Mouse (Mus musculus) hematopoietic stem cell, adult 5-6 weeks (primary cell): Measurements from ENCODE around the gene Tdpoz2. TPM values are rescaled to one million over a fixed set of nuclear protein-coding genes. Genes with fewer than 3 reads are reported as not detected.
"Not testable (repeated sequence)": the region's sequence is repeated elsewhere in the genome, so short reads cannot be mapped to it uniquely, and the experiment has no call there.

ENCODE experiments used
- ATAC-seq, 2 experiments: fragments of 125-278 bp in 1 of 2; replicated peaks in 1 of 2; 2 replicates each; pipeline ENCODE4 v1.8.0; 2016 to 2017; ENCODE audit warnings: inconsistent platforms in 2 of 2, mild to moderate bottlenecking in 2 of 2, moderate number of reproducible peaks in 2 of 2, low read depth in 1 of 2, moderate TSS enrichment in 1 of 2; ENCODE audit not compliant: low FRiP score in 2 of 2, poor library complexity in 2 of 2, severe bottlenecking in 2 of 2, insufficient read depth in 1 of 2, low TSS enrichment in 1 of 2
- total RNA-seq: library from RNA; stranded (forward); fragments of 172-1452, 232-1000 nt; gene quantifications from 2 replicates; pipeline ENCODE4 v1.2.3, GENCODE M21; 2017

Tdpoz2 gene
- not detected in 2 replicates for total RNA-seq

DNA sequence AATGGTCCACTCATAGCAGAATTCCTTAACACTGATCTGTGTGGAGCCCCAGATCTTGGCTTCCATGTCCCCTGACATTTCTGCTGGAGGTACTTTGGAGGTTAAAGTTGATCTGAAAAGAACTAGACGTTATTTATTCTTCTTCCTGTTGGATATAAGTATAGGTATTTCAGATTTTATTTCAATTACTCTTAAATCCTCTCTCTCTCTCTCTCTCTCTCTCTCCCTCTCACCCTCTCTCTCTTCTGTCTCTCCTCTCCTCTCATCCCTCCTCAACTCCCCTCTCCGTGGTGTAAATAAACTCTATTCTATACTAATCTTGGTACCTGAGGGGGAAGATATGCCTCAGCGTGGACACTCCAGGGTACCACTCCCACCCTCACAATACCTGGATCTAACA is at the start of gene Tdpoz2:
Tdpoz2 (minus strand) TSS at position 101 of the 400 bp plus-strand sequence.
- no peak for ATAC-seq

DNA sequence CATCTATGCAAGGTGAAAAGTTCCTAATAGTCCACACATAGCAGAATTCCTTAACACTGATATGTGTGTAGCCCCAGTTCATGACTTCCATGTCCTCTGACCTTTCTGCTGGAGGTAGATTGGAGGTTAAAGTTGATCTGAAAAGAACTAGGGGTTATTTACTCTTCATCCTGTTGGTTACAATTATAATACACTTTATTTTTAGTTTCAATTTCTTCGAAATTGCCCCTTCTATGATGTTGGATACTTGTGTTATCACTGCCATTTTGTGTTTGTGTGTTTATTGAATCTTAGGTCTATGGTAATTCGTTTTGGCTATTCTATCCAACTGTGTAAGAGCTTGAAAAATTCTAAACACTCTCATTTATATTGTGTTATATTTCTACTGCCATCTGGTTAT is 40.5 kb upstream of the Tdpoz2 start, which contains the start of gene Gm37596:
Gm37596 (minus strand) TSS at position 101 of the 400 bp plus-strand sequence.
- ATAC-seq, result not testable (repeated sequence)

DNA sequence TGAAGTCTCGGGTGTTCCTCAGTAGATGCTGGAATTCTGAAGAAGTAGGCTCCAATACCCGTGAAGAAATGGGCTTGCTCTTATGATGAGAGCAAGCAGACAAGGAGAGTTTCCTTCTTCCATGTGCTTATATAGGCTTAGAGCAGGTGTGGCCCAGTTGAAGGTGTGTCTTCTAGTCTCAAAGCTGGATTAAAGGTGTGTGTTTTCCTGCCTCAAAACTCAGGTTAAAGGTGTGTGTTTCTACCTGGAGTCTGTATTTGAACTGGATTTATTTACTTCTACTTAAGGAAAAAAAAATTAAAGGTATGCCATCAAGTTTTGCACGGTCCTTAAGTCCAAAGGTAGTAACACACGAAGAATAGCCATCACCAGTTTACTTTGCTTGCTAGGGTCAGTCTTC is 23.7 kb upstream of the Tdpoz2 start, which contains the start of gene Tdpoz1:
Tdpoz1 (minus strand) TSS at position 101 of the 400 bp plus-strand sequence.
- ATAC-seq, result not testable (repeated sequence)

DNA sequence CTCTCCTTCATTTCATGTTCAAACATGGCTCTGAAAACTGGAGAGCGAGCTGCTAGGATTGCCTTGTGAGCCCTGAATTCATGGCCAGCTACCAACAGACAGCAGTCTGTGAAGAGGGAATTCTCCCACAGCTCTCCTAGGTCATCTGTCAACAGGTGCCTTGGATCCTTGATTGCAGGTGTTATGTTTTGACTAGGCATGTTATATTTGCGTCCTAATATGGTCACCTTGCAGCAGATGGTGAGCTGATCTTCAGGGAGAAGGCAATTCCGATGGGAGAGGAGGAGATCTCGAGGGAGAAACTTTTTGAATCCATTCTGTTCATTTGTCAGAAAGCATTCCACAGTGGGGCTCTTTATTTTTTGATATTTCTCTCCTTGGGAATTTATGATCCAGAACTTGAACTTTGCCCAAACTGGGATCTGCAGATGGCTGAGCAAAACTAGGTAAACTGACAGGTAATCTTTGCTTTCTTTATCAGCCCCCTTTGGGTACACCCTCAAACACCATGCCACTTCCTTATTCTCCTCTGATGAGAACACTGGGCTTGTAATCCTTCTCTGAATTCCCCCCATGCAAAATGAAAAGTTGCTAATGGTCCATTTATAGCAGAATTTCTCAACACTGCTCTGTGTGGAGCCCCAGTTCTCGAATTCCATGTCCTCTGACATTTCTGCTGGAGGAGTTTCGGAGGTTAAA is 18.5 kb upstream of the Tdpoz2 start:
- not testable (repeated sequence) for ATAC-seq

DNA sequence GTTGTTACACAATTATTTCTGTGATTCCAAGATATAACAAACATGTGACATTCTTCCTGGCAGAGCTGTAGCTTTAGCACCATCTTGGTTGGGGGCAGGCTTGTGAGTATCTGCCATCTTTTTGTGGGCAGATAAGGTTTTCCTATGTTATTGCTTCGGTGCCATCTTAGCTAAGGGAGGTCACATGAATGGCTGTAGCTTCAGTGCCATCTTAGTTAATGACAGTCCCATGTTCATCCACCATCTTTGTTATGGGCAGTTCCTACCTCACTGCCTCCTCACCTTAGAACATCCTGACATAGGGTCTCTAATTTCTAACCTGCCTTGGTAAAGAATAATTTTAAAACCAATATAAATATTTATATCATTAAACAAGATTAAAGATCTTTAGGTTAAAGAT is 1.8 kb upstream of the Tdpoz2 start:
- ATAC-seq, result no peak

DNA sequence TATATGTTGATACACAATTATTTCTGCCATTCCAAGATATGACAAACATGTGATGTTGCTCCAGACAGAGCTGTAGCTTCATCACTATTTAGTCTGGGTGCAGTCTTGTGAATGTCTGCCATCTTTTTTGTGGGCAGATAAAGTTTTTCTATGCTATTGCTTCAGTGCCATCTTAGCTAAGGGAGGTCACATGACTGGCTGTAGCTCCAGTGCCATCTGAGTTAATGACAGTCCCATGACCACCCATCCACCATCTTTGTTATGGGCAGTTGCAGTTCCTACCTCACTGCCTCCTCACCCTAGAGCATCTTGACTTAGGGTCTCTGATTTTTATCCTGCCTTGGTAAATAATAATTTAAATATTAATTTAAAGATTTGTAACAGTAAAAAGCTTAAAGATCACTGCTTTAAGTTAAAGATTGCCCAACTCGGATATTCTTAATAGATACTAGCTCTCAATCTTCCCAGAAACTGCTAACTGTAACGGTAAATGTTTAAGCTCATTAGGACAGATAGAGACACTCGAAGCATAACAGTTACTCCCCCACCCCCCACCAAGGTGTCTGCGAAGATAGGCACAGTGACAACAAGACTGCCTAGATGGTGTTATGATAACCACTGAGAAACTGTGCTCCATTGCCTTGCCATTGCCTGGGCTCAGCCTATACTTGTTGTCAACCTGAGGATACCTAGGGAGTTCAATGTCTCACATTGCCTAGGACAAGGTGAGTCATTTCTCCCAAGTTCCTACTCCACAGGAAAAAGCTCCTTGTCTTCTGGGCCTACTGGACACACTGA is 21.4 kb downstream of the Tdpoz2 start:
- not testable (repeated sequence) for ATAC-seq

DNA sequence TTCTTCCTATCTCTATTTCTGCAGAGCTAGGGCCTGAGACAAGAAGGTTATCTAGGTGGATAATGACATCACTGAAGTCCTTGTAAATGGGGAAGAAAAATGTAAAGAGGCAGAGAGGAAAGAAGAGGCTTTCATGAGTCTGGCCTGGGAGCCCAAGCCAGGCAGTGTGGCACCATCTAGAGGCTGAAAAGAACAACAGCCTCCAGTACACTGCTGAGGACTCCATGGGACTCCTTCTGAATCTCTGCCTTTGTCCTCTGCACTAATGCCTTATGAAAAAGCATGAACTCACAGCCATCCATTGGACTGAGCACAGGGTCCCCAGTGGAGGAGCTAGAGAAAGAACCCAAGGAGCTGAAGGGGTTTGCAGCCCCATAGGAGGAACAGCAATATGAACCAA is 43.5 kb downstream of the Tdpoz2 start:
- ATAC-seq, result peak; percentile 87 to 93

DNA sequence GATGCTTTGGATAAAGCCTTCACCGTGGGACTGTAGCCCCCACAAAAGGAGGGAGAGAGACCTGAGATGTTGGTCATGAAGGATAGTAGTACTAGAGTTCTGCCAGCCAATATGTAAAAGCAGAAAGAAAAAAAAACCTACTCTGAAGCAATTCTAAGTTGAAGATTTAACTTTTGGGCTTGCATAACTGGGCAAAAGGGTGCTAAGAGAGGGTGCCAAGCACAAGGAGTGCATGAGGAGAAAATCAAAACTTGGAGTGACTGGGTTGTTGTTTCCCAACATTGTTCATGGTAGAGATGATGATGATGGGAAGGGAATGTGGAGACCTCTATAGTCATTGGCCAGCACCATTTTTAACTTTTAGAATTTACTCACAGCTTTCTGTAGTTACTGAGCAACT is 50.6 kb downstream of the Tdpoz2 start:
- no peak for ATAC-seq

Other genes with a start within 250 kb of the Tdpoz2 start
- not detected in 2 replicates for gene Tchh, start 210.4 kb downstream of the Tdpoz2 start, total RNA-seq
- gene Tchhl1, start 183.9 kb downstream of the Tdpoz2 start, total RNA-seq, result not detected in 2 replicates
- gene S100a11, start 132.2 kb downstream of the Tdpoz2 start, total RNA-seq, result 49.1 and 66.1 TPM in 2 replicates
- gene S100a10, start 97.6 kb downstream of the Tdpoz2 start, total RNA-seq, result 357 and 381 TPM in 2 replicates
- not detected in 2 replicates for gene Tdpoz1, start 23.6 kb upstream of the Tdpoz2 start, total RNA-seq
- not detected in 2 replicates for gene Gm37596, start 40.4 kb upstream of the Tdpoz2 start, total RNA-seq
- gene Gm5773, start 120.3 kb upstream of the Tdpoz2 start, total RNA-seq, result not detected in 2 replicates
- not detected in 2 replicates for gene Tdpoz4, start 143.7 kb upstream of the Tdpoz2 start, total RNA-seq
- not detected in 2 replicates for gene Tdpoz3, start 173.3 kb upstream of the Tdpoz2 start, total RNA-seq